Mouse (Mus musculus) lung, adult 2 months (tissue): ENCODE data around the gene Cfap61.

ENCODE experiments used
- CTCF ChIP-seq: fragments of 200-500 bp; IDR thresholded peaks from 2 replicates; pipeline ENCODE4 v1.5.1; 2011; ENCODE audit warnings: mild to moderate bottlenecking, low read length, control low read depth; ENCODE audit not compliant: insufficient read depth
- POLR2A ChIP-seq: fragments of 200-500 bp; IDR thresholded peaks from 2 replicates; pipeline ENCODE4 v1.6.1; 2011; ENCODE audit warnings: low read depth, mild to moderate bottlenecking, control low read depth, low read length, borderline replicate concordance; ENCODE audit errors: extremely low read depth

DNA sequence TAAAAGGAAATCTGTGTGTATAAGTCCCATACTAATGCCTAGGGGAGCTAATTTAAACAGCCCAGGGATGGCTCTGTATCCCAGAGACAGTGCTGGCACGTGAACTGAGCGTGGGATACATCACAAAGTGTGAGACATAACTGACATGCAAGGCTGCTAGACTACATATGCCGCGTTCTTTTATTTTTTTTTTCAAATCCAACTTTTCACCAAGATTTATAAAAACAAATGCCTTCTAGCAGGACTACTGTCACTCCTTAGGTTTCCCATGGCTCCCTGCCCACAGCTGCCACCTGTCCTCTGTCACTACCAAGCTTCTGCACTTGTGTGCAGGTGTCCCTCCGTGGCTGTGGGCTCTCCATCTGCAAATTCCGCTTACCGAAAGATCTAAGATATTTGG lies 239.6 kb downstream of the Cfap61 start:
- TF ChIP-seq POLR2A (no peak), CTCF (no peak)
